Mouse (Mus musculus) limb, embryonic 15.5 days (tissue): ENCODE data around the gene A830031A19Rik. TPM values are rescaled to one million over a fixed set of nuclear protein-coding genes. Genes with fewer than 3 reads are reported as not detected.

Source experiments
- ATAC-seq: fragments of 200-750 bp; cut with Nextera tagmentation; 2 replicates; pipeline ENCODE4 v1.8.0; 2017; ENCODE audit warnings: low read depth, moderate TSS enrichment; ENCODE audit not compliant: insufficient number of reproducible peaks, low FRiP score, low TSS enrichment
- H3K27ac ChIP-seq: fragments of 300-500 bp; sonication (generic); 2 replicates; pipeline ENCODE4 v1.5.1; 2015; ENCODE audit warnings: moderate library complexity, mild to moderate bottlenecking, inconsistent platforms
- H3K27me3 ChIP-seq: fragments of 300-500 bp; sonication (generic); 2 replicates; pipeline ENCODE4 v1.6.1; 2015; ENCODE audit warnings: inconsistent platforms
- H3K36me3 ChIP-seq: fragments of 300-500 bp; sonication (generic); 2 replicates; pipeline ENCODE4 v1.6.1; 2015; ENCODE audit warnings: inconsistent platforms
- H3K4me1 ChIP-seq: fragments of 300-500 bp; sonication (generic); 2 replicates; pipeline ENCODE4 v1.6.1; 2015; ENCODE audit warnings: inconsistent platforms
- H3K4me2 ChIP-seq: fragments of 300-500 bp; sonication (generic); 2 replicates; pipeline ENCODE4 v1.6.1; 2015; ENCODE audit warnings: mild to moderate bottlenecking, inconsistent platforms
- H3K4me3 ChIP-seq: fragments of 300-500 bp; sonication (generic); 2 replicates; pipeline ENCODE4 v1.5.1; 2015; ENCODE audit warnings: mild to moderate bottlenecking, inconsistent platforms
- H3K9ac ChIP-seq: fragments of 300-500 bp; sonication (generic); 2 replicates; pipeline ENCODE4 v1.6.1; 2015; ENCODE audit warnings: inconsistent platforms
- H3K9me3 ChIP-seq: fragments of 300-500 bp; sonication (generic); 2 replicates; pipeline ENCODE4 v1.6.1; 2016; ENCODE audit warnings: inconsistent platforms
- WGBS: fragments of 180-500 bp; shearing (Covaris S2); methylation state at CpG from one replicate; pipeline ENCODE4 v1.1.7; 2015; 5-methylcytosine and 5-hydroxymethylcytosine counted together
- polyA plus RNA-seq: library from polyadenylated mRNA; unstranded; fragments of >200 nt; fragmentation: Nextera tagmentation; extraction: Ambion mirVana; gene quantifications from 2 replicates; pipeline ENCODE4 v1.2.1, GENCODE M21; 2015

A830031A19Rik gene
- polyA plus RNA-seq, 1 experiment from 2014 or later: 0.20 TPM

GRCm38 (mm10) chr11:24020760-24021159 is 54.1 kb downstream of the A830031A19Rik start:
- no peak overlapping the region for H3K9ac ChIP-seq
- no peaks in the 10 kb centered on the region for H3K36me3 ChIP-seq
- no peak overlapping the region for H3K4me2 ChIP-seq
- WGBS: 41% methylated on average over 1 of the region's 1 CpGs
- no peak for ATAC-seq
- no peak overlapping the region for H3K4me3 ChIP-seq
- H3K9me3 ChIP-seq: no peaks in the 10 kb centered on the region
- H3K27me3 ChIP-seq: no peaks in the 10 kb centered on the region
- H3K4me1 ChIP-seq: no peaks in the 10 kb centered on the region
- no peak overlapping the region for H3K27ac ChIP-seq

- no peaks in the 10 kb centered on the region for H3K9me3 ChIP-seq
- no peak overlapping the region for H3K9ac ChIP-seq
- no peak overlapping the region for H3K4me3 ChIP-seq
- no peaks in the 10 kb centered on the region for H3K27me3 ChIP-seq
- WGBS: 79% methylated on average over 2 of the region's 2 CpGs
- H3K4me1 ChIP-seq: no peaks in the 10 kb centered on the region; the same call in 1 of the 2 replicates
- H3K4me2 ChIP-seq: no peak overlapping the region
- ATAC-seq: no peak
- H3K27ac ChIP-seq: no peak overlapping the region
- no peaks in the 10 kb centered on the region for H3K36me3 ChIP-seq
Measured at GRCm38 (mm10) chr11:24018783-24019182, 56.1 kb downstream of the A830031A19Rik start.

GRCm38 (mm10) chr11:24016647-24017179 is 58.1 kb downstream of the A830031A19Rik start:
- no peaks in the 10 kb centered on the region for H3K9me3 ChIP-seq
- H3K27me3 ChIP-seq: no peaks in the 10 kb centered on the region
- no peaks in the 10 kb centered on the region; the same call in 1 of the 2 replicates for H3K4me1 ChIP-seq
- WGBS: 32% methylated on average over 2 of the region's 2 CpGs
- ATAC-seq: no peak
- no peak overlapping the region for H3K27ac ChIP-seq
- no peak overlapping the region for H3K4me3 ChIP-seq
- H3K4me2 ChIP-seq: no peak overlapping the region
- no peak overlapping the region for H3K9ac ChIP-seq
- no peaks in the 10 kb centered on the region for H3K36me3 ChIP-seq

GRCm38 (mm10) chr11:24016049-24016448 is 58.8 kb downstream of the A830031A19Rik start:
- no peaks in the 10 kb centered on the region for H3K9me3 ChIP-seq
- 71% methylated on average over 3 of the region's 3 CpGs for WGBS
- H3K27ac ChIP-seq: no peak overlapping the region
- H3K9ac ChIP-seq: no peak overlapping the region
- H3K4me1 ChIP-seq: no peaks in the 10 kb centered on the region; the same call in 1 of the 2 replicates
- H3K4me3 ChIP-seq: no peak overlapping the region
- ATAC-seq: no peak
- no peak overlapping the region for H3K4me2 ChIP-seq
- no peaks in the 10 kb centered on the region for H3K36me3 ChIP-seq
- no peaks in the 10 kb centered on the region for H3K27me3 ChIP-seq

- no peak overlapping the region for H3K9ac ChIP-seq
- no peak overlapping the region for H3K27ac ChIP-seq
- H3K4me2 ChIP-seq: no peak overlapping the region
- no peaks in the 10 kb centered on the region; the same call in 1 of the 2 replicates for H3K4me1 ChIP-seq
- 50% methylated on average over 5 of the region's 5 CpGs for WGBS
- H3K36me3 ChIP-seq: no peaks in the 10 kb centered on the region
- H3K27me3 ChIP-seq: no peaks in the 10 kb centered on the region
- no peak overlapping the region for H3K4me3 ChIP-seq
- H3K9me3 ChIP-seq: no peaks in the 10 kb centered on the region
- ATAC-seq: no peak
Measured at GRCm38 (mm10) chr11:24014642-24015041, 60.2 kb downstream of the A830031A19Rik start.

GRCm38 (mm10) chr11:24012301-24012700 is 62.6 kb downstream of the A830031A19Rik start:
- Histone ChIP-seq H3K4me1 (no peaks in the 10 kb centered on the region; the same call in 1 of the 2 replicates), H3K4me2 (no peak overlapping the region), H3K9ac (no peak overlapping the region), H3K36me3 (no peaks in the 10 kb centered on the region), H3K27me3 (no peaks in the 10 kb centered on the region), H3K27ac (no peak overlapping the region), H3K4me3 (no peak overlapping the region), H3K9me3 (no peaks in the 10 kb centered on the region)
- WGBS: 54% methylated on average over 1 of the region's 1 CpGs
- no peak for ATAC-seq

- Histone ChIP-seq H3K4me3 (no peak overlapping the region), H3K36me3 (no peaks in the 10 kb centered on the region), H3K27me3 (no peaks in the 10 kb centered on the region), H3K9me3 (no peaks in the 10 kb centered on the region), H3K4me1 (peaks cover 3% of the 10 kb centered on the region; the same call in 1 of the 2 replicates), H3K4me2 (no peak overlapping the region), H3K27ac (no peak overlapping the region), H3K9ac (no peak overlapping the region)
- ATAC-seq: no peak
- WGBS: 84% methylated on average over 5 of the region's 5 CpGs
Measured at GRCm38 (mm10) chr11:24008976-24009375, 65.9 kb downstream of the A830031A19Rik start.

- Histone ChIP-seq H3K27ac (no peak overlapping the region), H3K27me3 (no peaks in the 10 kb centered on the region), H3K36me3 (no peaks in the 10 kb centered on the region), H3K4me2 (no peak overlapping the region), H3K9ac (no peak overlapping the region), H3K4me3 (no peak overlapping the region), H3K9me3 (no peaks in the 10 kb centered on the region), H3K4me1 (0 out of 2 replicates have a peak, but pooled peaks cover 3% of the 10 kb centered on the region)
- 27% methylated on average over 5 of the region's 5 CpGs for WGBS
- ATAC-seq: no peak
Measured at GRCm38 (mm10) chr11:24008244-24008643, 66.6 kb downstream of the A830031A19Rik start.

GRCm38 (mm10) chr11:24005445-24006156 is 69.3 kb downstream of the A830031A19Rik start:
- H3K27me3 ChIP-seq: no peaks in the 10 kb centered on the region
- 67% methylated on average over 15 of the region's 15 CpGs for WGBS
- no peaks in the 10 kb centered on the region for H3K9me3 ChIP-seq

GRCm38 (mm10) chr11:24000675-24001074 is 74.2 kb downstream of the A830031A19Rik start:
- Histone ChIP-seq H3K4me2 (no peak overlapping the region), H3K27ac (no peak overlapping the region), H3K27me3 (no peaks in the 10 kb centered on the region), H3K4me1 (0 out of 2 replicates have a peak, but pooled peaks cover 2% of the 10 kb centered on the region), H3K9me3 (no peaks in the 10 kb centered on the region), H3K9ac (no peak overlapping the region), H3K36me3 (no peaks in the 10 kb centered on the region), H3K4me3 (no peak overlapping the region)
- no peak for ATAC-seq
- WGBS: 58% methylated on average over 7 of the region's 7 CpGs

More at GRCm38 (mm10) chr11:24005445-24006156, 69.3 kb downstream of the A830031A19Rik start:
- no peak overlapping the region for H3K4me3 ChIP-seq
- H3K36me3 ChIP-seq: no peaks in the 10 kb centered on the region
- ATAC-seq: no peak
- H3K4me2 ChIP-seq: no peak overlapping the region
- H3K4me1 ChIP-seq: 0 out of 2 replicates have a peak, but pooled peaks cover 3% of the 10 kb centered on the region
- no peak overlapping the region for H3K9ac ChIP-seq
- H3K27ac ChIP-seq: no peak overlapping the region
